Mouse (Mus musculus) E14TG2a.4 (cell line): Measurements from ENCODE around the gene Smo.

Experiments used
- H3K27me3 ChIP-seq: 2 replicates; pipeline ENCODE4 v1.6.1; 2014; ENCODE audit warnings: low read length, control low read depth; ENCODE audit not compliant: insufficient read depth
- H3K36me3 ChIP-seq: 2 replicates; pipeline ENCODE4 v1.6.1; 2014; ENCODE audit warnings: low read length, control low read depth; ENCODE audit not compliant: insufficient read depth
- H3K4me1 ChIP-seq: replicated peaks from 2 replicates; pipeline ENCODE4 v1.6.1; 2014; ENCODE audit warnings: low read depth, low read length, control low read depth
- H3K4me3 ChIP-seq: replicated peaks from 2 replicates; pipeline ENCODE4 v1.5.1; 2014; ENCODE audit warnings: mild to moderate bottlenecking, low read length
- H3K9me3 ChIP-seq: 2 replicates; pipeline ENCODE4 v1.6.1; 2014; ENCODE audit warnings: low read length, control low read depth
- CTCF ChIP-seq: conservative IDR thresholded peaks from 2 replicates; pipeline ENCODE4 v1.5.1; 2014; ENCODE audit warnings: low read length
- NANOG ChIP-seq: IDR thresholded peaks from 2 replicates; pipeline ENCODE4 v1.6.1; 2014; ENCODE audit warnings: borderline replicate concordance, low read length, mixed read lengths
- POU5F1 ChIP-seq: IDR thresholded peaks from 2 replicates; pipeline ENCODE4 v1.6.1; 2014; ENCODE audit warnings: low read length, borderline replicate concordance

Gene Smo

DNA sequence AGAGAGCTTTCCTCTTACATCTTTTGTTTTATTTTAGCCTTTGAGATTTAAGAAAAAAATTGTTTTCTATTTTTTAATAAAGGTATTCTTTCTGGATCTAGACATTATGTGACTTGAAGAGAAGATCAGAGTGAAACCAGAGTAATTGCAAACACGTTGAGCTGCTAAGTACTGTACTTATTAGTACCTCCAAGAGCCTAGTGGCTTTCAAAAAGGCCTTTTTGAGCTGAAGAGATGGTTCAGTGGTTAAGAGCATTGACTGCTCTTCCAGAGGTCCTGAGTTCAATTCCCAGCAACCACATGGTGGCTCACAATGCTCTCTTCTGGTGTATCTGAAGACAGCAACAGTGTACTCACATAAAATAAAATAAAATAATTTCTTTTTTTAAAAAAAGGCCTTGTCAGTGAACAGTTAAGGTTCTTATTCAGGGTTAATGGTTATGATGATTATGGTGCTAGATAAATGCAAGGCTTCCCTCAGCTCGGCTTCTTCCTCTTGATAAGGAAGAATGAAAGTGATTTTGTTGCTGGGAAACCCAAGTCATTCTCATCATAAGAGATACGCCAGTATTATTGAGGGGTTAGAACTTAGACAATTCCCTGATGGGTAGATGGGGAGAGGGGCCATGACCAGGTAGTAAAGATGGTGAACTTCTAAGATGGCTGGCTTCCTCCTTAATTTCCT, 54.9 kb downstream of the Smo start:
- H3K4me3 ChIP-seq = no peak overlapping the region
- H3K36me3 ChIP-seq = no peaks in the 10 kb centered on the region
- H3K27me3 ChIP-seq = no peaks in the 10 kb centered on the region
- peaks cover 24% of the 10 kb centered on the region for H3K4me1 ChIP-seq
- no peak for TF ChIP-seq NANOG
- no peak for TF ChIP-seq POU5F1
- TF ChIP-seq CTCF = no peak
- no peaks in the 10 kb centered on the region for H3K9me3 ChIP-seq

DNA sequence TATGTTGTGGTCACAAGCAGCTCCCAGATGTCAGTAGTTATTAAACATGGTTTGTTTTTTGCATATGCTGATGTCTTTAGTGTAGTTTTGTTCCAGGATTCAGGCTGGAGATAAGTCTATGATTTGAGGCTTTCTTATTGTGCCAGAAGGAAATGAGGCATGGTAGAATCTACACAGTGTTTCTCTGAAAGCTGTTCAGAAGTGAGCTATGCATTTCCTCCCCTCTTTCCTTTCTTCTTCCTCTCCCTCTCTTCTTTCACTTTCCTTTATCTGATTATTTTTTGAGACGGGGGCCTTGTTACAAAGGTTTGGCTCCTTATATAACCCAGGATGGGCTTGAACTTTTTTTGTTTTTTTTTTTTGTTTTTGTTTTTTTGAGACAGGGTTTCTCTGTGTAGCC, 58.2 kb downstream of the Smo start:
- Histone ChIP-seq H3K27me3 (no peaks in the 10 kb centered on the region), H3K4me3 (no peak overlapping the region), H3K4me1 (peaks cover 14% of the 10 kb centered on the region), H3K36me3 (no peaks in the 10 kb centered on the region), H3K9me3 (no peaks in the 10 kb centered on the region)
- TF ChIP-seq NANOG (no peak), CTCF (no peak), POU5F1 (no peak)

DNA sequence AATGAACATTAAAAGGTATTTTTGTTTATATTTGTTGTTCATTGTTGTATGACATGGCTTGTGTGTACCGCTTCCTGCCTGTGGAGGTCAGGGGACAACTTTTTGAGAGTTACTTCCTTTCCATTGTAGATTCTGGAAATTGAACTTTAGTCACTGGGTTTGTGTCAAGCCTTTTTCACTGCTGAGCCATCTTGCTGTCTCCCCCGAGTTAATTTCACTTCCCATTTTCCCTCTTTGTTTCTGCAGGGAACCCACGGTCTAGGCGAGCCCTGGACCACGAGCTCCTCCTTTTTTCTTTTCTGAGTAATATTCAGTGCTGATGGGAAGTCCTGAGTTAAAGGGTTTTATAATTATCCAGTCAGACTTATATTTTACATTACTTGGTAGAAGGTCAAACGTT, 59.3 kb downstream of the Smo start:
- Histone ChIP-seq H3K36me3 (no peaks in the 10 kb centered on the region), H3K4me1 (peaks cover 3% of the 10 kb centered on the region), H3K4me3 (no peak overlapping the region), H3K27me3 (no peaks in the 10 kb centered on the region), H3K9me3 (no peaks in the 10 kb centered on the region)
- TF ChIP-seq NANOG = no peak
- TF ChIP-seq CTCF = no peak
- TF ChIP-seq POU5F1 = no peak

DNA sequence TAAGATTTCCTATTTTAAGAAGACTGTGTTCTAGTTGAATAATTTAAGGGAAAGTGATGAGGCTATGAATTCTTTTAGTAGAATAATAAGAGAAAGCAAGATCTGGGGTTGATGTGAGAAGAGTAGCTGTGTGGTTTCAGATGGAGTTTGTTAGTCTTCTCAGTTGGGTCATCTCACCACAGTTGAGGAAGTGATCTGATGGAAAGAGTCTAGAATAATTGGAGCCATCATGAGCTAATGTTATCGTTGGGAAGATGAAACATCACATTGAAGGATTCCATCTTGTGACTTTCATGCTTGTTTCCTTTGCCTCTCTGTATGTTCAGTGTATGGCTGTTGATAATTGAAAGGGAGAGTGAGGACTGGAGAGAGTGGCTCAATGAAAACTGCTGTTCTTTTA, 67.7 kb downstream of the Smo start:
- no peak overlapping the region for H3K4me3 ChIP-seq
- no peaks in the 10 kb centered on the region for H3K27me3 ChIP-seq
- H3K4me1 ChIP-seq = peaks cover 7% of the 10 kb centered on the region; the same call in 1 of the 2 replicates
- H3K9me3 ChIP-seq = no peaks in the 10 kb centered on the region
- no peaks in the 10 kb centered on the region for H3K36me3 ChIP-seq
- TF ChIP-seq CTCF (no peak), NANOG (no peak), POU5F1 (no peak)

- TF ChIP-seq CTCF = no peak
- TF ChIP-seq POU5F1 = no peak
- TF ChIP-seq NANOG = no peak
- Histone ChIP-seq H3K4me1 (peaks cover 7% of the 10 kb centered on the region; the same call in 1 of the 2 replicates), H3K27me3 (no peaks in the 10 kb centered on the region), H3K36me3 (no peaks in the 10 kb centered on the region), H3K4me3 (no peak overlapping the region), H3K9me3 (no peaks in the 10 kb centered on the region)
Observed at GRCm38 (mm10) chr6:29804006-29804405, 68.7 kb downstream of the Smo start.

GRCm38 (mm10) chr6:29805381-29805780, 70.1 kb downstream of the Smo start:
- H3K4me1 ChIP-seq = peaks cover 7% of the 10 kb centered on the region; the same call in 1 of the 2 replicates
- no peaks in the 10 kb centered on the region for H3K27me3 ChIP-seq
- no peak overlapping the region for H3K4me3 ChIP-seq
- no peaks in the 10 kb centered on the region for H3K36me3 ChIP-seq
- H3K9me3 ChIP-seq = no peaks in the 10 kb centered on the region
- no peak for TF ChIP-seq POU5F1
- no peak for TF ChIP-seq NANOG
